Mouse (Mus musculus) lung, embryonic 15.5 days (tissue): ENCODE data around the gene Tmem200a. TPM values are rescaled to one million over a fixed set of nuclear protein-coding genes. Genes with fewer than 3 reads are reported as not detected.

Experiments used
- polyA plus RNA-seq: library from polyadenylated mRNA; unstranded; fragments of >200 nt; fragmentation: Nextera tagmentation; extraction: Ambion mirVana; gene quantifications from 2 replicates; pipeline ENCODE4 v1.2.1, GENCODE M21; 2015

The Tmem200a gene
- polyA plus RNA-seq, 1 experiment from 2014 or later: 4.4 TPM

Other genes with a start within 250 kb of the Tmem200a start
- gene Gm9767, start 797 bp downstream of the Tmem200a start, polyA plus RNA-seq: not detected in 2 replicates
- 0.28 and 0.30 TPM in 2 replicates for gene Samd3, start 150.7 kb upstream of the Tmem200a start, polyA plus RNA-seq